Mouse (Mus musculus) neutrophil, adult 59 days (primary cell): Measurements from ENCODE around the gene Olfr180. TPM values are rescaled to one million over a fixed set of nuclear protein-coding genes. Genes with fewer than 3 reads are reported as not detected.

Experiments
- total RNA-seq, 2 experiments: library from RNA; stranded (reverse); gene quantifications; 1 replicate in 1 of 2; 2 replicates in 1 of 2; pipeline ENCODE4 v1.2.4; 2023

The Olfr180 gene
- not detected for total RNA-seq

DNA sequence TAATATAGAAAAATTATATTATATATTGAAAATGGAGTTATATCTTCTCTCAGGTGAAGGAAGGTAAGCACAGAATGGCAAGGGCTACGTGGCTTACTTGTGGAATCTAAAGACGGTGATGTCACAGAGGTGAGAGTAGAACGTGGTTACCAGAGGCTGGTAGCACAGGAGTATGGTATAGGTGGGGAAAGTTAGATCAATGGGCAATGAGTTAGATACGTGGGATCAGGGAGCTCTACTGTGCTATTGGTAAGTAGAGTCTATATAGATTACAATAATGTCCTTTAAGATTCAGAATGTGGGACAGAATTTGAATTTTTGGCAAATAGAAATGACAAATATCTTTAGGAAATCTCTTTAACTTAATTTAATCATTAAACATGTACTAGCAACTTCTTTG is at the start of gene Olfr180:
Olfr180 (minus strand) TSS at position 101 of the 400 bp plus-strand sequence.

GRCm38 (mm10) chr16:58928655-58929054 is 537 bp downstream of the Olfr180 start, which contains the start of gene Olfr181:
Olfr181 (minus strand) TSS chr16:58928755.

DNA sequence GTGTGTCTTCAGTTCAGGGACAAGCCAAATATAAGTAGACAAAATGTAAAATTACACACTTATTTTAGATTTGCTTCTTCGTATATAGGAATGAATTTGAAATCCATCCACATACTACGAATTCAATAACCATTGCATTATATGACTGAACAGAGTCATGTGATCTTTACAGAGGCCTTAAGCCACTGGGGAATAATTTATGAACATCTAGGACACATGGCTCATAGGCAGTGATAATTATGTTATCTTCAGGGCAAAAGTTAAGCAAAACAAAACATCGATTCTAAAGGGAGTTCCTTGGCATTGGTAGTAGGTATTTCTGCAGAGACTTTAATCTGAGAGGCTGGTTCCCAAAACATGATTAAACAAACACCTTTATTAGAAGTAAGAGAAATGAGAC is 37.2 kb downstream of the Olfr180 start, which contains the start of gene Olfr178:
Olfr178 (minus strand) TSS at position 101 of the 400 bp plus-strand sequence.

DNA sequence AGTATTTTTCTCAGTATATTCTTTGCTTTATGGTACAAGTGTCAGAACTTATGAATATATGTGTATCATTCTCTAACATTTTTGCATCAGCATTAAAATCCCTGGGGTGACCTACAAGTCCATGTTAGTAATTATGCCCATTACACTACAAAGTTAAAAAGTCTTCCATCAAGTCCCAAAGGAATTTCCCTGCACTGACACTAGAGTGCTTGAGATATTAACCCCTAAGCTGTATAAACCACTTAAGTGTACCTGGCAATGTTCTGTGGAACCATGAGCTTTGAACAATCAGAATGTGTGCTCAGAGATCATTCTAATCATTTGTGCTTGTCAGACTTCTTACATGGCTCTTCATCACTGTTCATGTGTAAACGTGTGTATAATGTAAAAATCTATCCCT is 54.5 kb downstream of the Olfr180 start, which contains the start of gene Olfr177:
Olfr177 (minus strand) TSS at position 101 of the 400 bp plus-strand sequence.

Other genes starting within 250 kb of the Olfr180 start
- under 1 TPM; 0.31 to 0.42 TPM for gene Gpr15, start 210.3 kb downstream of the Olfr180 start, total RNA-seq
- 10 to 100 TPM; 30.5 to 37.7 TPM for gene Cldnd1, start 201.5 kb downstream of the Olfr180 start, total RNA-seq
- gene Olfr172, start 166.2 kb downstream of the Olfr180 start, total RNA-seq = not detected
- gene Olfr173, start 129.1 kb downstream of the Olfr180 start, total RNA-seq = not detected
- not detected for gene Olfr175-ps1, start 102.6 kb downstream of the Olfr180 start, total RNA-seq
- not detected for gene Olfr177, start 54.6 kb downstream of the Olfr180 start, total RNA-seq
- gene Olfr178, start 37.3 kb downstream of the Olfr180 start, total RNA-seq = not detected
- not detected for gene Olfr181, start 637 bp downstream of the Olfr180 start, total RNA-seq
- gene Olfr183, start 66.0 kb upstream of the Olfr180 start, total RNA-seq = not detected
- not detected for gene Olfr186, start 100.9 kb upstream of the Olfr180 start, total RNA-seq
- gene Olfr187, start 110.4 kb upstream of the Olfr180 start, total RNA-seq = not detected
- not detected for gene Olfr190, start 148.6 kb upstream of the Olfr180 start, total RNA-seq
- gene Olfr191, start 160.4 kb upstream of the Olfr180 start, total RNA-seq = not detected
- not detected for gene Olfr193, start 182.5 kb upstream of the Olfr180 start, total RNA-seq
- gene Olfr194, start 191.7 kb upstream of the Olfr180 start, total RNA-seq = not detected
- not detected for gene Olfr195, start 217.7 kb upstream of the Olfr180 start, total RNA-seq
- not detected for gene Olfr196, start 241.1 kb upstream of the Olfr180 start, total RNA-seq